18 mouse cellular contexts compared by ENCODE assay signal in genomic region chr4:139233755-139234254, GRCm38 (mm10). TPM values are rescaled to one million over a fixed set of nuclear protein-coding genes. Genes with fewer than 3 reads are reported as not detected.
A peak's percentile ranks its signal among the peaks of the same experiment; 100 is the strongest.
DNase-seq lines count a peak whose midpoint lies in the region; ATAC-seq and TF ChIP-seq lines count a peak whose summit lies in the region.
"Had no signal": no experiment of that assay in that cellular context is flagged by ENCODE, and none has a peak within 500 bp of the region (broad histone marks: within the 10 kb centered on the region; RNA-seq: fewer than 3 reads in every experiment).

No protein-coding gene starts in this region.

- 24% methylated on average over 4 of the region's 4 CpGs for WGBS in heart, embryonic 15.5 days
- WGBS in intestine, embryonic 16.5 days, result 48% methylated on average over 4 of the region's 4 CpGs
- WGBS in hindbrain, embryonic 11.5 days, result 86% methylated on average over 4 of the region's 4 CpGs

- no peak overlapping the region for H3ac ChIP-seq in myocyte (ENCODE audit: control insufficient read depth, insufficient read length)

- no peak for ATAC-seq in heart, embryonic 15.5 days (replicated peaks; ENCODE audit: insufficient number of reproducible peaks, insufficient read depth, low FRiP score, low read depth)
- ATAC-seq in intestine, embryonic 16.5 days, result peak; percentile 10; the same call in 1 of the 2 replicates
- ATAC-seq in hindbrain, embryonic 11.5 days (ENCODE audit: low FRiP score), result no peak
- ATAC-seq: forebrain, postnatal 0 days; Patski had no signal

- H3K36me3 ChIP-seq in heart, embryonic 15.5 days, result no peaks in the 10 kb centered on the region
- H3K36me3 ChIP-seq in ES-E14 (ENCODE audit: control insufficient read depth, insufficient read depth, low read length, poor library complexity, severe bottlenecking), result peaks cover 17% of the 10 kb centered on the region; the same call in 1 of the 2 replicates
- no peaks in the 10 kb centered on the region for H3K36me3 ChIP-seq in intestine, embryonic 16.5 days (ENCODE audit: control insufficient read depth, insufficient read depth, low read length)
- H3K36me3 ChIP-seq in myocyte (ENCODE audit: control insufficient read depth, insufficient read depth), result no peaks in the 10 kb centered on the region
- H3K36me3 ChIP-seq in hindbrain, embryonic 11.5 days (ENCODE audit: control insufficient read depth, insufficient read depth, low read length), result peaks cover 2% of the 10 kb centered on the region; the same call in 1 of the 2 replicates
- H3K36me3 ChIP-seq: neural tube, embryonic 15.5 days had no signal

- no peaks in the 10 kb centered on the region for H3K27me3 ChIP-seq in heart, embryonic 15.5 days
- no peaks in the 10 kb centered on the region for H3K27me3 ChIP-seq in intestine, embryonic 16.5 days (replicated peaks; ENCODE audit: control insufficient read depth, insufficient read depth, low read length)
- no peaks in the 10 kb centered on the region for H3K27me3 ChIP-seq in myocyte (ENCODE audit: control insufficient read depth, insufficient read depth, insufficient read length)
- no peaks in the 10 kb centered on the region for H3K27me3 ChIP-seq in hindbrain, embryonic 11.5 days (ENCODE audit: control insufficient read depth, insufficient read depth, low read length)
- H3K27me3 ChIP-seq: neural tube, embryonic 15.5 days; Patski had no signal

- H3K27ac ChIP-seq in heart, embryonic 15.5 days, result peak overlapping the region; percentile 54
- H3K27ac ChIP-seq in ES-E14 (ENCODE audit: insufficient read depth, low read depth, low read length, poor library complexity, severe bottlenecking), result no peak overlapping the region
- 0 out of 2 replicates have a peak overlapping the region, but pooled peaks have one; percentile 3 for H3K27ac ChIP-seq in intestine, embryonic 16.5 days (ENCODE audit: low read length)
- H3K27ac ChIP-seq in hindbrain, embryonic 11.5 days (ENCODE audit: low read depth, low read length), result no peak overlapping the region
- H3K27ac ChIP-seq: hindbrain, embryonic 14.5 days; neural tube, embryonic 15.5 days had no signal

- peaks cover 87% of the 10 kb centered on the region for H3K79me2 ChIP-seq in myocyte (ENCODE audit: control insufficient read depth, insufficient read depth)

- H3K4me1 ChIP-seq in heart, embryonic 15.5 days (replicated peaks), result peaks cover 76% of the 10 kb centered on the region
- peaks cover 6 to 37% of the 10 kb centered on the region in 2 experiments; a peak in 3 of 4 replicates for H3K4me1 ChIP-seq in ES-E14 (ENCODE audit: control insufficient read depth in 2 of 2, insufficient read depth in 2 of 2, low read length in 2 of 2, poor library complexity in 1 of 2)
- H3K4me1 ChIP-seq in intestine, embryonic 16.5 days (ENCODE audit: control insufficient read depth, insufficient read depth, low read length), result peaks cover 50% of the 10 kb centered on the region
- H3K4me1 ChIP-seq in hindbrain, embryonic 11.5 days (replicated peaks; ENCODE audit: control insufficient read depth, insufficient read depth, low read length), result no peaks in the 10 kb centered on the region

- intact Hi-C loops in heart, postnatal 14 days (cut with DNase I), result no loop called here

- no peak overlapping the region for H3K4me2 ChIP-seq in heart, embryonic 15.5 days
- H3K4me2 ChIP-seq in intestine, embryonic 16.5 days (ENCODE audit: low read depth, low read length), result no peak overlapping the region
- peak overlapping the region; percentile 51 for H3K4me2 ChIP-seq in myocyte (ENCODE audit: low read depth)
- H3K4me2 ChIP-seq in hindbrain, embryonic 11.5 days (replicated peaks; ENCODE audit: low read depth, low read length), result no peak overlapping the region
- H3K4me2 ChIP-seq: hindbrain, embryonic 14.5 days; neural tube, embryonic 15.5 days had no signal

- TF ChIP-seq POLR2A in myocyte (IDR thresholded peaks at IDR 0.05; ENCODE audit: insufficient read length, low read depth), result no peak

- no peak overlapping the region for H3K4me3 ChIP-seq in heart, embryonic 15.5 days
- H3K4me3 ChIP-seq in ES-E14 (ENCODE audit: insufficient read depth in 1 of 2, low read depth in 1 of 2, low read length in 2 of 2, poor library complexity in 1 of 2, severe bottlenecking in 1 of 2), result no peak overlapping the region
- H3K4me3 ChIP-seq in intestine, embryonic 16.5 days (ENCODE audit: low read length), result no peak overlapping the region
- H3K4me3 ChIP-seq in myocyte, result no peak overlapping the region
- H3K4me3 ChIP-seq in hindbrain, embryonic 11.5 days (ENCODE audit: low read depth, low read length), result no peak overlapping the region
- H3K4me3 ChIP-seq: erythroblast, embryonic 14.5 days; left cerebral cortex, adult 2 months; neural tube, embryonic 15.5 days had no signal

- H3K9ac ChIP-seq in heart, embryonic 15.5 days, result no peak overlapping the region
- H3K9ac ChIP-seq in ES-E14 (ENCODE audit: insufficient read depth, low read depth, low read length, poor library complexity, severe bottlenecking), result 0 out of 2 replicates have a peak overlapping the region, but pooled peaks have one; percentile 28
- H3K9ac ChIP-seq in intestine, embryonic 16.5 days (ENCODE audit: low read depth, low read length), result 0 out of 2 replicates have a peak overlapping the region, but pooled peaks have one; percentile 7
- no peak overlapping the region for H3K9ac ChIP-seq in hindbrain, embryonic 11.5 days (ENCODE audit: low read depth, low read length)
- H3K9ac ChIP-seq: forebrain, postnatal 0 days; hindbrain, embryonic 14.5 days; neural tube, embryonic 15.5 days had no signal

- no peak for DNase-seq in heart, postnatal 14 days
- DNase-seq in ES-E14 (ENCODE audit: low read depth, low spot score), result no peak
- DNase-seq in hindbrain, embryonic 11.5 days (ENCODE audit: low spot score), result no peak
- DNase-seq in cerebellum, adult 9-10 months, result no peak
- DNase-seq: cerebellum, adult 8-10 months; forebrain, postnatal 0 days; gastrocnemius, postnatal 10 days; retina, postnatal 1 day; spleen, adult 18-20 months; thymus, adult 2 months had no signal

- no peaks in the 10 kb centered on the region for H3K9me3 ChIP-seq in heart, embryonic 15.5 days (replicated peaks)
- H3K9me3 ChIP-seq in ES-E14 (ENCODE audit: control insufficient read depth, insufficient read depth, low read depth, low read length), result no peaks in the 10 kb centered on the region
- no peaks in the 10 kb centered on the region for H3K9me3 ChIP-seq in intestine, embryonic 16.5 days (ENCODE audit: control insufficient read depth, low read length)
- H3K9me3 ChIP-seq in hindbrain, embryonic 11.5 days (ENCODE audit: control insufficient read depth, low read length), result no peaks in the 10 kb centered on the region
- H3K9me3 ChIP-seq: neural tube, embryonic 15.5 days had no signal

- in situ Hi-C loops in ES-E14 (cut with MboI; ENCODE audit: low sequenced_read_pairs in 2 of 2, unreplicated experiment in 2 of 2), result no loop called here

TF ChIP-seq in ES-E14, 5 proteins besides CTCF, POLR2A, EP300 and RAD21:
- TF ChIP-seq CHD2 (IDR thresholded peaks at IDR 0.05; ENCODE audit: low read depth, low read length) (no peak), HCFC1 (IDR thresholded peaks at IDR 0.05; ENCODE audit: borderline replicate concordance, insufficient read depth, low read length) (no peak), MAFK (IDR thresholded peaks at IDR 0.05; ENCODE audit: insufficient read depth, low read depth, low read length) (no peak), ZC3H11A (IDR thresholded peaks at IDR 0.05; ENCODE audit: borderline replicate concordance, low read depth, low read length) (no peak), ZNF384 (IDR thresholded peaks at IDR 0.05; ENCODE audit: low read depth, low read length) (no peak)

TF ChIP-seq in myocyte, 11 proteins besides CTCF, POLR2A, EP300 and RAD21:
- no peak for TF ChIP-seq CEBPB (IDR thresholded peaks at IDR 0.05; ENCODE audit: insufficient read depth, poor library complexity, severe bottlenecking)
- TF ChIP-seq MAX (IDR thresholded peaks at IDR 0.05; ENCODE audit: low read depth), result no peak
- no peak for TF ChIP-seq POLR2AphosphoS2 (IDR thresholded peaks at IDR 0.05; ENCODE audit: insufficient read length, low read depth)
- TF ChIP-seq USF1 (IDR thresholded peaks at IDR 0.05; ENCODE audit: low read depth), result no peak
- TF ChIP-seq MYOG (IDR thresholded peaks at IDR 0.05; ENCODE audit: control insufficient read depth in 1 of 3, insufficient read depth in 1 of 3, insufficient read length in 2 of 3, low read depth in 2 of 3), result no peak

RNA-seq across cellular contexts. Expression of gene Capzb, which starts 41.1 kb away (rescaled TPM):
- 363 and 375 TPM in 2 replicates for polyA plus RNA-seq in heart, embryonic 15.5 days (2015; fragmentation: Nextera tagmentation; extraction: Ambion mirVana)
- total RNA-seq in heart, postnatal 14 days (2021), result 100 to 1,000 TPM; 418 to 433 TPM
- total RNA-seq in ES-E14 (2012; rRNA removed), result 86.7 and 111 TPM in 2 replicates
- 440 and 454 TPM in 2 replicates for polyA plus RNA-seq in intestine, embryonic 16.5 days (2015; fragmentation: Nextera tagmentation; extraction: Ambion mirVana)
- polyA plus RNA-seq in myocyte (2012; fragmentation: generic; extraction: Trizol), result 247 TPM
- polyA plus RNA-seq in hindbrain, embryonic 11.5 days (2014; fragmentation: Nextera tagmentation; extraction: Ambion mirVana), result 239 and 255 TPM in 2 replicates

Comparison
In these comparisons a context has a peak if more than half of its experiments do, and no peak if none do; other contexts are left out.
1. H3K27ac ChIP-seq: peak in heart, embryonic 15.5 days (single experiment) and intestine, embryonic 16.5 days (single experiment); none in ES-E14 (single experiment) and hindbrain, embryonic 11.5 days (single experiment).
2. H3K9ac ChIP-seq: peak in ES-E14 (single experiment) and intestine, embryonic 16.5 days (single experiment); none in heart, embryonic 15.5 days (single experiment) and hindbrain, embryonic 11.5 days (single experiment).